Mouse (Mus musculus) cerebellum, adult 2 months (tissue): ENCODE results near the gene Camkv.

Source experiments
- CTCF ChIP-seq: fragments of 200-500 bp; IDR thresholded peaks from 2 replicates; pipeline ENCODE4 v1.5.1; 2011; ENCODE audit warnings: low read depth, mild to moderate bottlenecking, control low read depth, low read length, moderate library complexity, borderline replicate concordance; ENCODE audit not compliant: insufficient read depth
- POLR2A ChIP-seq: fragments of 200-500 bp; IDR thresholded peaks from 2 replicates; pipeline ENCODE4 v1.6.1; 2011; ENCODE audit warnings: low read length, control low read depth, borderline replicate concordance; ENCODE audit not compliant: insufficient read depth

DNA sequence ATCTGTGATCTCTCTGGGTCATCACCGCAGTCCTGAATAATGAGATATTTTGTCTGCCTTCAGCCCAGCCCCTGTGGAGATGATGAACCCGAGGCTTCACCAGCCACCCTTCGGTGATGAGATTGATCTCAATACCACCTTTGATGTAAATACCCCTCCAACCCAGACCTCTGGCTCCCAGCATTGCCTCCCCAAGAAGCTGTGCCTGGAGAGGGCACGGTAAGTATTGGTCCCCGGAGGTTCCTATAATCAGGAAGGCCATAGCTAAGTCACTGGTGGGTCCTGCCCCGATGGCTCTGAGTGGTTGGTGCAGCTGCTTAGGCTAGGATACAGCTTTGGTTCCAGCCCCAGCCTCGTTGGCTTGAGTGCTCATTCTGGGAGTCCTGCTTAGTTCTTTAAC lies 33.1 kb downstream of the Camkv start:
- TF ChIP-seq CTCF, result no peak
- no peak for TF ChIP-seq POLR2A
